Mouse (Mus musculus) frontal cortex, postnatal 25 days (tissue): ENCODE results near the gene Usp2.
A peak's percentile ranks its signal among the peaks of the same experiment; 100 is the strongest.

Experiments
- DNase-seq, 2 experiments: peaks; one replicate each; pipeline ENCODE4 v3.0.0; 2022; ENCODE audit warnings: low spot score in 2 of 2

Usp2 gene

GRCm38 (mm10) chr9:44075996-44076763 lies 9.4 kb downstream of the Usp2 start:
- no peak for DNase-seq

DNA sequence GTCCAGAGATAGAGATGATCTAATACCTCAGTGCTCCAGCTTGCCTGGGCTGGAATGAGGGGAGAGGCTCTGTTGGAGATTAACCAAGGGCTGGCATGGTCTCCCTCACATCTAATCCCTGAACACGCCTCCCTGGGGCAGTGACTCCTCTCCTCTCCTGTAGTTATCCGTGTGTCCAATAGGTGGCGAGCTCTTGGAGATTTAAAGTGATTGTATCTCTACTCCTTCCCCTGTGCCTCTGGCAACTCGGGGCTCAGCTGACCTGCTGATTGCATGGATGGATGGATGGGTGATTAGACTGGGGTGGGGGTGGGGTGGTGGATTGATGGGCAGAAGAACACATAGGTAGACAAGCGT lies 9.9 kb downstream of the Usp2 start:
- no peak for DNase-seq

GRCm38 (mm10) chr9:44077266-44077910 lies 10.6 kb downstream of the Usp2 start:
- DNase-seq: no peak

DNA sequence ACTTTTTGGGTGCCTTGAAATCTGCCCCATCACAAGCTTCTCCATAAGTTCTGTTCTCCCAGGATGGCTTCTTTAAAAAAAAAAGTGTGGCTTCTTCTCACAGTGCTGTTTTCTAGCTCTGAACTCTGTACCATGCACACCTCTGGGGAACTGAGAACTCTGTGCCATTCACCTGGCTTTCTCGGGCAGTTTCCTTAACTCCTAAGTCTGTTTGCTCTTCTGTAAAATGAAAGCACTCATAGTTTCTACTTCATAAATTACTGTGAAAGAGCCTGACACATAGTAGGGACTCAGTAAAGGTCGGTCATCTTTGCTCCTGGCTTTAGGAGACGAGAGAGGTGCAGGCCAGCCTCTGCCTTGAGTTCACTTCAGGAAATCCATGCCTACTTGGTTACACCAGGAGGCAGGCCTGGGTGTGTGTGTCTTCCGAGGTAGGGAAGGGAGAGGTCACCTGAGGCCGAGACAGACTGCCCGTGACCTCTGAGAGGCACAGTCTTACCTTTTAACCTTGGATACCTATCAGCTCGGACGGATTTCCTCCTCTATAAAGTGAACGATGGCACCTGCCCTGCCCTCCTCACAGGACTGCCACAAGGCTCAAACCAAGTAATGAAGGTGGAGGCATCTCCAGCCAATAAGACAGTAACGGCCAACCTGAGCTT lies 11.4 kb downstream of the Usp2 start:
- no peak for DNase-seq

GRCm38 (mm10) chr9:44078955-44079756 lies 12.3 kb downstream of the Usp2 start:
- no peak for DNase-seq

DNA sequence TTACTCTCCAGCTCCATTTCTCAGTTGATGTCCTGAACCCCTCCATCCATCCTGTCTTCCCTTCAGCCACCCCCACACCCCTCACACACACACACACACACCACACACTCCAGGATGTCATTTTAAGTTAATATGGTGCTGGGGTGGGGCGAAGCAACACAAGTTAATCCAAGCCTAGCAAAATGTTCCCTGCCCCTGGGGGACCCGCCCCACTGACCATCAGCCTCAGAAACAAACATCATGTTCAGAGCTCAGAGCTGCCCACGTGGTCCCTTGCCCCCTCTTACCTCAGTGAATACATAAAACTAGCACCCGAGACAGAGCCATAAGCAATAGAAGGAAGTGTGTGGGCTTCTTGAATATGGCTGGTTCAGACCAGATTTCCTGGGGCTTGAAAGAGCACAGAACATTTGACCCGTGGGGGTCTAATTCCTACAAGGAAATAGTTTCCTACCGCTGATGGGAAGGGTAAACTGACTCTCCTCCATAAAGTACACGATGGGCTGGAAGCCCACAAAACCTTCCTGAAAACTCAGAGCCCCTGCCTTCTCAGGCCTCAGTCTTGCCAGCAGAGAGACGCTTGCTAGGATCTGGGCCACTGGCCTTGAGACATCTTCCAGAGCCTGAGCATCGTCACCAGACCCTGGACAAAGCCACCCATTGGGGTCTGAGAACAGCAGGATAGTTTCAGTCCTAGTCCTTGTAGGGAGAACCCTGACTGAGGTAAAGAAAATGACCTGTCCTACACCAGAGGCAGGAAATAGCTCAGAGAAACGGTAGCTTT lies 13.4 kb downstream of the Usp2 start:
- DNase-seq: no peak

- no peak for DNase-seq
Measured at GRCm38 (mm10) chr9:44080953-44081352, 14.1 kb downstream of the Usp2 start.

- DNase-seq: no peak
Measured at GRCm38 (mm10) chr9:44081581-44081980, 14.8 kb downstream of the Usp2 start.

DNA sequence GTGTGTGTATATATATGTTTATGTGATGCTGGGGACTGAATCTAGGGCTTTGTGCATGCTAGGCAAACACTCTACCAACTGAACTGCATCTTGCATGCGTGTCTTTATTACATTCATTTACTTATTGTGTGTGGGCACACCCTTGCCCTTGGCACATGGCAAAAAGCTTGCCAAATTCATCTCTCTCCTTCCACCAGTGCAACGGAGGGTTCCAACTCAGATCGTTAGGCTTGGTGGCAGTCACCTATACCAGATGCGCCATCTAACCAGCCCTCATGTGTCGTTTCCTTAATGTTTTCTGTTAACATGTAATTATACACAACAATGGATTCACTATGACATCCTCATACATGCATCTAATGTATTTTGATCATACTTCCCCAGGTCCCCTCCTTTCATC lies 15.4 kb downstream of the Usp2 start:
- DNase-seq: no peak

DNA sequence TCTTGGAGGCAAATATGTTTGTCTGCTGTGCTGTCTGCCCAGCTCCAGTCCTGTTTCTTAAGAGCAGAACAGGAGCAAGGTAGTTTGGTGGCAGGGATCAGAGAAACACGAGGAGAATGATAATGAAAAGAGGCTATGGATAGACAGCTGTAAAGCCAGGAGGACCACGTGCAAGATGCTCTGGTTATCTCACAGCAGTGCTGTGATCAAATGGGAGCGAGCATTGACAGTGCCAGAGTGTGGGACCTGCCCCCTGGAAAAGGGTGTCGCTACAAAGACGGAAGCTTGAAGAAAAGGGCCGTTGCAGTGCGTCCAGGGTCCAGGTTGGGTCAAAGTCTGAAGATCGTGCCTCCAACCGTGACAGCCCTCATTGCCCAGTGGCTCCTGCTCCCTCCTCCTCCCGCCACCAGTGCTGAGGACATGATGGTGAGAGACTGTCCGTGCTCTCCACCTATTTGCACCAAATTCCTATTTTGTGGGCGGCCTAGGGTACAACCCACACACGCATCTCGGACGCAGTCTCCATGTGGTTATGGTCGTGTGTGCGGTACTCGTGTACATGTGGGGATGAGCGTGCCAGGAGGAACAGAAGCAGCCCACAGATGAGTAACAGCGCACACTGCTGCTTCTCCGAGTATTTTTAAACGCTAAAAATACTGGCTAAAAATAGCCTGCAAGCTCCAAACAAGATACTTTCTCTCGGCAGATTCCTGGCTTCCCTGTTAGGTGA lies 16.7 kb downstream of the Usp2 start:
- no peak for DNase-seq

DNA sequence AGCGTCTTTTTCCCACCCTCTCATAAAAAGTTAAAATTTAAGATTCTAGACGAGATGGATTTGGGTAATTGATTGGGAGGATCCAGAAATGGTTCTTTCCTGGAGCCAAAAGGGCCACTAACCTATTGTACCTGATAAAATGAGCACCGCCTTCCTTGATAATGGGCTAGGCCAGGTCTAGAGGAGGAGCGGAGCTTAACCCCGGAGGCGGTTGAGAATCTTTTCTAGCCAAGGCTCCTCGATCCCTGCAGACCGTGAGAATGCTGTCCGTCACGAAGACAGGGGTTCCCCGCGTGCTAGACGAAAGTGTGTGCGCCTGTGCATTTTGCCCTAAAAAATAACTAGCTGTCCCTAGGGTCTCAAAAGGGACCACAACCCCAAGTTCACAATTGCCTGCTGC lies 17.4 kb downstream of the Usp2 start:
- no peak for DNase-seq

- DNase-seq: peak; percentile 73 to 85
Measured at GRCm38 (mm10) chr9:44084659-44085229, 17.9 kb downstream of the Usp2 start.

DNA sequence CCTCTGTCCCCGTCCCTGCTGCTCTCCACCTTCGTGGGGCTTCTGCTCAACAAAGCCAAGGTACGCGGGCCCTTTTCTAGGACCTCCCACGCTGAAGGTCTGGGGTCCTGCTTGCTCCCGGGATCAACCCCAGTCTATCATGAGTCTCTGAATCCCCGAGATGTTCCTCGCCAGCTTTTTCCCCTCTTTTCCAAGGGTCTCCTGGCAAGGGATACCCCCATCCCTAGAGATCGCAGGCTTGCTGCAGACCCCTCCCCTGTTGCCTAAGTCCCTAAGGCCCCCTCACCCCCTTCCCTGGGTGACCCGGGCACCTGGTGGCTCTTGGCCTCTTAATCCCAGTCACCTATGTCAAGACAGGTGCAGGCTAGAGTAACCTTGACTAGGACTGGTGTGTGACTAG lies 18.5 kb downstream of the Usp2 start:
- no peak for DNase-seq

DNA sequence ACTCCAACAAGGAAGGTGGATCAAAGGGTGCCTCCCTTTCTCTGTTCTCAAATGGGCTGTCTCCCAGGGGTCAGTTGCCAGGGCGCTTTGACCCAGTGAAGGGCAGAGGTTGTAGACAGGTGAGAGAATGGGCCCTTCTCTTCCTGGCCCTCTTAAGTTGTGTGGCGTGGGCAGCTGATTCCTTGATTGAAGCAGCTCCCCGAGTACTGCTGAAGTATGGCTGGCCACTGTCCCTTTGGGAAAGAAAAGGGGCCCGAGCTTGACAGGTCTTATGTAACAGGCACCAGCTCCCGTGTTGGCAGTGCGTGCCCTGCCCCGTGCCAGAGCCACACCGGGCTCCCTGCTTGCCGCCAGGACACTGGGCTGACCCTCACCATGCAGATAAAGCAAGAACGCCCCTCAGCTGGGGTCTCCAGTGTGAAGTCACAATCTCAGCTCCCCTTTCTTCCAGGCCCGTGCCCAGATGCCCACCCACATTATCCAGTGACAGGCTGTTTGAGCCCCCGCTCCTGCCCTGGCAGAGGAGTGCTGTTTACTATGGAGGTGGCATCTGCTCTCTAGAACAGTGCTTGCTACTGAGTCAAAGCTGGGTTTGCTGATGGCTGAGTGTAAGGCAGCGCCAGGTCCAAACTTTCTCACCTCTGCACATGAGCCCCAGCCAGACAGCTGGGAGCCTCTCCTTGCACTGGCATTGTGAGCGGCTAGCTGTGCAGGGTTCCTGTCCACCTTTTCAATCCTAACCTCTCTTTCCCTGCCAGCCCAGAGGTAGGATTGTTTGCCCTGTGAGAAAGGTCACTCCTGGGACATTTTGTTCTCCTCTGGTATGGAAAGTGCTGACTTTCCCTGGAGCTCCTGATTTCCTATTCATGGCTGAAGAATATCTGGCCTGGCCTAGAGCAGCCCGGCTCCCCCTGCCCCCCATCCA lies 19.2 kb downstream of the Usp2 start:
- DNase-seq: no peak

DNA sequence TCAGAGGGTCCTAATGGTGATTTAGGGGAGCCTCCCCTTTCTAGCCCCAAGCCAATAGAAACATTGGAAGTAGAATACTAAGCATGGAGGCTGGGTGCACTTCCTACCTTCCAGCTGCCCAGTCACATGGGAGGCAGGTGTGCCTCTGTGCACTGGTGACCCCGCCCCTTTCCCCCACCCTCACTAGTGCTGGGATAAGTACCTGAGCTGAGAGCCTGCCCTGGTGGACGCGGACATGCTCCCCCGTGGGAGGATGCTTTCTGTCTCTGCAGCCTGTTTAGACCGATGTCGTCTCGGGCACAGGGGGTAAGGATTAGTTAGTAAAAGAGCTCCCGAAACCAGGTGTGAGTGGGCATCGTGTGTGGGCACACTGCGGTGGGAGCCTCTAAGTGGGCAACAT lies 20.1 kb downstream of the Usp2 start:
- no peak for DNase-seq

DNA sequence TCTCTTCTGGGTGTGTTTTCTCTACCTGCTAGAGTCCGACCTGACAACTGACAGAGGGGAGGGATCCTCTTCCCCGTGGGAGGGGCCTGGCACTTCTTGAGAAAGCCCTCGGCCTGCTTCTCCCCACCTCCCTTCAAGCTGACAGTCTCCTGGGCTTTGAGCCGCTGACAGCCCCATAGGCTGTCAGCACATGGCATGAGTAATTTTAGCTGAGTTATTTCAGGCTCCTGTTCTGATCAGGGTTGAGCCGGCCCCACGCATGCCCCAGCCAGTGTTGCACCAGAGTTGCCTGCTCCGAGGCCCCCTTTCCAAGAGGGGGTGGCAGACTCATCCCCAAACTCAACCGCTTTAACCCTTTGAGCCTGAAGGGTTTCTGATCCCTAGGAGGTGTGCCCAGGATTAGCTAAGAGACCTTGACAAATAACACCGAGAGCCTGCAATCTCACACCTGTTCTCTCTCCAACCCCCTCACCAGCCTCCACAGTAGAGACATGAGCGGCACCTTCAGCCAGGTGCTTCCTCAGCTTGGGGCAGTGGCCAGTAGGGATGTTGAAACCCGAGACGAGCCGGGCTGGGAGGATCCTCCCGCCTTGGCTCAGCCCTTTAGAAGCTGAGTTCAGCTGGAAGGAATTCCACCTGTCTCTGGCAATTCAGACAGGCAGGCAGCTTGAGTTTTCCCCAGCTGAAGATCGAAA lies 21.1 kb downstream of the Usp2 start:
- DNase-seq: no peak

DNA sequence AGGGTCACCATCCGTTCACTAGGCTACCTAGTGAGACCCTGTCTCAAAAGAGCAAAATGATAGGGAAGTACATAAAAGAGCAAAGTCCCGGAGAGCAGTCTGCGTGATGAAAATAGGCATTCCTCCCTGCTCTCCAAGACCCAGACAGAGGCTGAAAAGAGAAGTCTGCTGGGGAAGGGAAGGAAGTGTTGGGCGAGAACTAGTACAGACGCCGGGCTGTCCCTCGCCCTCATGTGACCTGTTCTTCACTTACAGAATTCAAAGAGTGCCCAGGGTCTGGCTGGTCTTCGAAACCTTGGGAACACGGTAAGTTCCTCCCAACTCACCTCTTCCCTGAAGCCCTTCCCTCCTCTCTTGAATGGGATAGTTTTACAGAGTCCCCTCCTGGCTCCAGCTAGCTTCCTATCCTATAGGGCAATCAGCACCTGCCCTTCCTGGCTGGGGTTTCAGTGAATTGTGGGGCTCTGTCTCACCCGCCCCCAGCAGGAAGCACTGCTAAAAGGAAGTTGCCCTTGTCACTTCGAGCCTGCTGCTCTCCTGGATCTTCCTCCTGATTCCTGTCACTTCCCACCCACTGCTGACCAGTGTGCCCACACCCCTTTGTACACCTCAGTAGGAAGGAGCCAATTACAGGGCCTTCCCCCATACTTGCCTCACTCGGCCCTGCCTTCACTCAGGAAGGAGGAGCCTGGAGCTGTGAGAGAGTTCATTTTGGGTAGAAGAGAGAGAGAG lies 22.2 kb downstream of the Usp2 start:
- no peak for DNase-seq
